Mouse (Mus musculus) bone marrow macrophage, adult 2 months (primary cell): ENCODE results near the gene Pdlim3.

Experiments used
- CTCF ChIP-seq: IDR thresholded peaks from 2 replicates; pipeline ENCODE4 v1.5.1; 2012; ENCODE audit warnings: low read depth, mild to moderate bottlenecking, low read length, moderate library complexity
- POLR2A ChIP-seq: IDR thresholded peaks from 2 replicates; pipeline ENCODE4 v1.6.1; 2012; ENCODE audit warnings: mild to moderate bottlenecking, low read depth, low read length, borderline replicate concordance

DNA sequence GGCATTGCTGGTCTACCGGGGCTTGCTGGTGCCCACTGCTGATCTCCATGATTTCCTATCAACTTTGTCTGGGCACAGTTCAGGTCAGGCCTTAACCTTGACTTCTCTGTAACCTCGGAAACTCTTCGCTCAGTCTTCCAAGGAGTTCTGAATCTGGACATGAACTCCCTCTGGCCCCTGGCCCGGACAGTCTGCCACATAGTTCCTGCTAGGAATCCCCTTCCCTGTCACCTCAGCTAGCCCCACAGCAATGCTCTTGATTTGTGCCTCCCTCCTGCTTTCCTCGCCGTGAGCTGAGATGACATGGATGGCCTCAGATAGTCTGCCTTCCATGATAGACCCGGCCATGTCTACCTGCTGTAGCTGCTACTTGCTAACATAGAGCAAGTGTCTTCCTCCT, 35.1 kb downstream of the Pdlim3 start:
- TF ChIP-seq CTCF: no peak
- no peak for TF ChIP-seq POLR2A
